Mouse (Mus musculus): ENCODE measurements around the gene Ccser1.
"Not testable (repeated sequence)": the region's sequence is repeated elsewhere in the genome, so short reads cannot be mapped to it uniquely, and the experiment has no call there.

Gene Ccser1

DNA sequence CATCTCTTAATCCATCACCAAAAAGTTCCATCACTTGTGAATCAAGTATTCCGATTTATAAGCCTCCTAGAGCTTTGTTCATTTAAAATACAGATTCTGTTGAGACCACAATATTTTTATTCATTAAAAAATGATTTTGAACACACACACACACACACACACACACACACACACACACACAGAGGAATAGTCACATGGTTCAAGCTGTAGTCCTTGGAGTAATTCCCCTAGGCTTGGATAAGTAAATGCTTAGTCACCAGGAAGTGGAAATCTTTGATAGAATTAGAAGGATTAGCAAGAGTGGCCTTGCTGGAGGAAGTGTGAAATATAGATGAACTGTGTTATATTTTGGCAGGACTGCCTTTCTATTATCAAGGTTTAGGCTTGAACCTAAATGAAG lies 756.5 kb downstream of the Ccser1 start:
- peak; percentile 39 for DNase-seq (ENCODE audit: extremely low read depth, insufficient read length, low spot score)

DNA sequence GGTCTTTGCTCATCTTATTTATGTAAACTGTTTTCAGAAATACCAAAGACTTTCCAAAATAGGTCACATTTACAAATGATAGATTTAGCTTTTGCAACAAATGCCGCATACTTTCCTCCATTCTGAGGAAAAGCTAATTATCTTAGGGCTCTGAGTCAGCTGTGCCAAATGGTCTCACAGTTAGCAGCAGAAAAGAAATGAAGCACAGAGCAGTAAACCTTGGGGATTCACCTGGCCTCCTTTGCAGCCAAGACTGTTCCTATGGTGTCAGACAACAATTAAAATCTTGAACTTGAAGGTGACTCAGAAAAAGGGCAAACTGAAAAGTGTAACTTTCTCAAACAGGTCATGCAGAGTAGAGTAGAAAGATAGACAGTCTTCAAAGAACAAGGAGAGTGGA lies 759.1 kb downstream of the Ccser1 start:
- DNase-seq (ENCODE audit: extremely low read depth, insufficient read length, low spot score) = no peak

DNA sequence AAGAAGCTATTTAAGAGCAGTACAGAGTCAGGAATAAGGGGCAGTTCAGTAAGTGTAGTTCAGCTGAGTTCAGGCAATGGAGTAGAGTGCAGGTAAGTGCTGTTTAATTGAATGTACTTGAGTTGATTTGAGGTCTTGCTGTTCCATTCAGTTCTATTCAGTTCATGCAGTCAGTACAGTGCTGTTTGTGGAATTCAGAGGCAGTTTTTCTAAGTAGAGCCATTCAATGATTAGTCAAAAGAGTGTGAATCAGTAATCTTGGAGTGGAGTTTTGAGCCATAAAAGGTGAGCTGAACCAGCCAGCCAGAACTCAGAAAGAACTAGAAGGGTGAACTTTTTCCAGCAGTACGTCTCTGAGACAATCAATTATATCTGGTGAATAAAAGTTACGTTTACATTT lies 773.6 kb downstream of the Ccser1 start:
- no peak for DNase-seq (ENCODE audit: extremely low read depth, insufficient read length, low spot score)

DNA sequence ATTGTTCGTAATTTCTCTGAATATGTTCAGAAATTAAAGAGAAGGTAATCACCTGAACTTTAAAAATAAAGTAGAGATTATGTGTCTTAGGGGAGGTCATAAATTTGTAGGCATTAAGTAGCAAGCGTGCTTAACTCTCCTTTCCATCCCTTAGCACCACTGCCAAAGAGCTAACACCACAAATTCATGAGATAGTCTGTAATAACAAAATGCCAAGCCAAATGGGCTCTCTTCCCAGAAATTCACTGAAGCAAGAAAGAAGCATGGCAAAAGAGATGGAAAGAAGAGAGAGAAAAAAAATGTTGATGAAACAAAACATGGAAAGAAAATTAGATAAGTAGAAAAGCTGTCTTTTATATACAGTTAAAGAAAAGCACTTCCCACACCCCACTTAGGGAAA lies 796.8 kb downstream of the Ccser1 start:
- peak; percentile 47 for DNase-seq (ENCODE audit: extremely low read depth, insufficient read length, low spot score)

DNA sequence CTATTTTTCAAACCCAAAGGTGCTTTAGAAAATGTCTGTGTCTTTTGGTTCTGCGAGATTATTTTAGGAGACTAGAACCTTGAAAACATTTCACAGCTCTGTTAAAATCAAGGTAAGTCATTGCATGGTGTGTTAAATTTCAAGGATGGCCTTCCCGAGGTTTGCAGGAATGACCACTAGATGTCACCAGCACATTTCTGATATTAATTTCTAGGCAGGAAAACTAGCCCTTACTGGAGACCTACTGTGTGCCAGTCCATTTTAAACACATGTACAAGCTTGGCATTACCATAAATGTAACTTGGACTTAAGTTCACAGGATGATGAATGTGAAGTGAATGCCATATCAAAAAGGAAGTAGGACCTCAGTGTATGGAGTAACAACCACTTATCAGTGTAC lies 798.3 kb downstream of the Ccser1 start:
- no peak for DNase-seq (ENCODE audit: extremely low read depth, insufficient read length, low spot score)

DNA sequence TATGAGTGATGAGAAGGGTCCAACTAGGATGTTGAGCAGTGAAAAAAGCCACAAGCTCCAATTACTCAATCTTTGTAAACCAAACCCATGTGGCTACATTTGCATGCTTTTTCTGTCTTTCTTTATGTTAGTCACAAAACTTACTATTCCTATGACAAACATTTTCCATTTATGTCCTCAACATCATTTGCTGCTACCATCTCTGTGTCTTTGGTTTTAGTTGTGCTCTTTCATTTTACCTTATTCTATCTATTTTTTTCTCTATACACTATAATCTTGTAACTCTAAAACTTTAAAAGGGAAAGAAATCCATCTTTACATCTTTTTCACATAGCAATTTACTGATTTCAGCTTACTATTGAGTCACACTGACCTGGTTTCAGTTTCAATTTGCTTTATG lies 834.2 kb downstream of the Ccser1 start:
- no peak for DNase-seq (ENCODE audit: extremely low read depth, insufficient read length, low spot score)

DNA sequence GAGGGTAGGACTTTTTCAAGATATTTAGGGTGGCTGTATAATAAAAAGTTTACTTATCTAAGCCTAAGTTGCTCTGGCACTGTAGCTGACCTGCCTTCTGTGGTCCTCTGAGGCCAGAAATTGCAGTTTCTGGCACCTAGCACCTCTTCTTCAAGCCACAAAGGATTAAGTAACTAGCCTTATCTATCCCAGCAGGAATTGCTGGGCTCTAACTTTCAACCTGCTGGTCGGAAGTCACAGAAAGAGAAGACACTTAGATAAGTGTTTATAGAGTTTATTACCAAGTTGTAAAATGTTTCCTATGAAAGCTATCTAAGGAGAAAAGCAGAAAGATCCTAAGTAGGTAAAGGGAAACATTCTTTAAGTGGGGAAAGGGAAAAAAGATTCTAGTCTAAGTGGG lies 864.3 kb downstream of the Ccser1 start:
- no peak for DNase-seq (ENCODE audit: extremely low read depth, insufficient read length, low spot score)

DNA sequence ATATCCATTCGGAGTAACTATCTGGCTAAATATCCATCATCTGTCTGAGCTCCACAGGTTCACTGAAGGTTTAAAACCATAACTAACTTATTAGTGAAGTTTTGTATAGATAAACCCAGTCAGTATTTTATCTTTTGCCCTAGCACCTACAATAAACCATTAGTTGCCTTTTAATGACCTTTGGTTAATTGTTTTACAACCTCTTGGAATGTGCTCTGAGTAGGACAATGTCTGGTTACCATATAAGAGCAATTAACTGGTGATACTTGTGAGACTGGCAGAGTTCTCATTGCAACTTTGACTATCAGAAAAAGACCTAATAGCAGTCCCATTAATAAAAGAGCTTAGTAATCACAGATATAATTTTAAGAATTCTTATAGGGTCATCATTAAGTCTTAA lies 864.9 kb downstream of the Ccser1 start:
- DNase-seq (ENCODE audit: extremely low read depth, insufficient read length, low spot score) = not testable (repeated sequence)

DNA sequence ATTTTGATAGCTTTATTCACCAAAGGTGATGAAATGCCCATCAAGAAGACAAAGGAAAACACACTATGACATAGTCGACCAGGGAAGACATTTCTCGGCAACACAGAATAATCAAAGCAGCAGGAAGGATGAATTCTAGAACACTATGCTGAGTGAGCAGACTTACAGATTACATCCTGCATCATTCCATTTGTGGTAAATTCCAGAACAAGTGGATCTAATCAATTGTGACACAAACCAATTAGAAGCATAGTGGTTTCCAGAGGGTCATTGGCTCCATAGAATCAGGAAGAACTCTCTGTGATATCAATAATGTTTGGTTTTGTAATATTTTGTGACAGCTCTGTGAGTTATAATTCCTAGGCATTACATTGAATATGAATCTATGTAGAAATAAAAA lies 875.2 kb downstream of the Ccser1 start:
- no peak for DNase-seq (ENCODE audit: extremely low read depth, insufficient read length, low spot score)

DNA sequence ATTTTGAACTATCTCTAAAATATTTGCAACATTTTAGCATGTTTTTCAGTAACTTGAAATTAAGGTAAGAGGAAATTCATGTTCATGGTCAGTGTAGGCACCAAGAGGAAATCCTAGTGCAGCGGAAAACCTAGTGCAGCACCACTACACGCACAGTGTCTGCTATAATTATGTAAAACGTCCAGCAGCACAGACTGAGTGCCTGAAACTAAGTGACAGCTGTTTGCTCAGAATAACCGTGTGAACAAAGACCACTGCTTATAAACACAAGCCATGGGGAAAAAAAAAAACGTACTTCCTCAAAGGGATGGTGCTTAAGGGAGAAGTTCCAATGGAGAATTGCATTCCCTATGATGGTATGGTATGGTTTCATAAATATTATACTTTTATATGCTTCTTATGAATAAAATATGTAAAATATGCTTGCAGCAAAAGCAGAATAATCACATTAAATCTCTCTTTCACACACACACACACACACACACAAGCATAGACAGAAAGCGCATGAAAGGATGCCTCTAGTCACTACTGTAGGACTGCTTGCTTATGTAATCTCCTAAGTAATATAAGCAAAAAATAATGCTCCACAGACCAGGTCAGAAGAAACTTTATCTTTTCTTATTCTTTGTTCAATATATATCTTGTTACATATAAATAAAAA lies 886.4 kb downstream of the Ccser1 start:
- DNase-seq (ENCODE audit: extremely low read depth, insufficient read length, low spot score) = no peak

DNA sequence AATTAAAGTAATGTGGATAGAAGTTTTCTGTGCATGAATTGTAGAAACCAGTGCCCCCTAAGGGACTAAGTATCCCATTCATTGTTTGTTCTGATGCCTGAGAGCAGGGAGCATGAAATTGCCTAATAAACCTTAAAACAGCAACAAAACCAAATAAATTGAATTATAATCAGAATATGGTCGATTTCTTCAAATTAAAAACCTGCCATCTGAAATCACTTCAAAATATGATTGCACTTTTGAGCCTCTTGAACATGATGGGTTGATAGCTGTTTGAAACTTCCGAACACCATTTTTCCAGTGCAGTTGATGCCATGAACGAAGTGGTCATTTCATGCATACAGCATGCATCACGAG lies 886.9 kb downstream of the Ccser1 start:
- DNase-seq (ENCODE audit: extremely low read depth, insufficient read length, low spot score) = no peak

DNA sequence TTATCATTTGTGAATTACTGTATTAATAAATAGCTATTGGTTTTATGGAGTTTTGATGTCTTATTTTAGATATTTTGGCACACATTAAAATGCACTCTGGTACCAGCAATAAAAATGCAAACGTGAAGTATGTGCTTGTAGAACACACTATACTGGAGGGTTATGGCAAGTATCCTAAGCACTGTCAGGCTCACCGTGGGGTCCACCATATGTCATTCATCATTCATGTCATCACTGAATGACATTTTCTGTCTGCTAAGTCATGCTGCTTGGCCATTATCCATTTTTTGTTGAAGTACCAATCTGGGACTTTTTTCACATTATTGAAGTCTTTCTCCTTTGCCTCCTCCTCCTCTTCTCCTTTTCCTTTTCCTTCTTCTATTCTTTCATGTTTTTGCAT lies 925.3 kb downstream of the Ccser1 start:
- no peak for DNase-seq (ENCODE audit: extremely low read depth, insufficient read length, low spot score)

DNA sequence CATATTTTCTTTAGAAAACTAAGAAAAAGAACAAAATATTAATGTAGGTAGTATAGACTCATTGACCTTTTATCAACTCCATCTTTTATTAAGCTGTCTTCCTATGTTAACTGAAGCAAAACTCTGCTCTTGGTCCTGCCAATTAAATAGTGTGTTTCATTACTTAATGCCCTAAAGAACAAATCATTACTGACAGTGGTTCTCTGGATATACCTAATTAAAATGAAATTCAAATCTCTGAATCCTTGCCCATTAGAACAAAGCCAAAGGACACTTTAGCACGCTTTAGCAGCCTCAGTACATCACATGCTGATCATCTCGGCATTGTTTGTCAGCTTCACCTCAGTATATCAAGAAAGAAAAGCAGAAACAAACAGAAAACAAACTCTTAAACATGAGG lies 952.4 kb downstream of the Ccser1 start:
- no peak for DNase-seq (ENCODE audit: extremely low read depth, insufficient read length, low spot score)

DNA sequence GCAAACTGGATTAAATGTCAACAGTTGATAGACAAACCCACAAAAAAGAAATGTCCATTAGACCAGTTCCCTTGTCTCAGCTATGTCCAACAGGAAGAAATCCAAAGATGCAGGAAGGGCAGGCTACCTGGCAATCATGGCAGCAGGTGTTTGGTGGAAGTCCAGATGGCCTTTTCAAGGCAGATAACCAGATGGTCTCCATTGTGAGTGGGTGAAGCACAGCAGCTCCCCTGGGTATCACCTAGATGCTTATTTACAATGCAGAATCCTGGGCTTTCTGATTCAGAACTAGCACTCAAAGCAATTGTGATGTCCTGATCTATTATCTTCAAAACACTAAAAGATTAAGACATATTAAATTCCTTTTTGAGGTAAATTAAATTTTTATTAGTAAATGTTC lies 980.2 kb downstream of the Ccser1 start:
- no peak for DNase-seq (ENCODE audit: extremely low read depth, insufficient read length, low spot score)

DNA sequence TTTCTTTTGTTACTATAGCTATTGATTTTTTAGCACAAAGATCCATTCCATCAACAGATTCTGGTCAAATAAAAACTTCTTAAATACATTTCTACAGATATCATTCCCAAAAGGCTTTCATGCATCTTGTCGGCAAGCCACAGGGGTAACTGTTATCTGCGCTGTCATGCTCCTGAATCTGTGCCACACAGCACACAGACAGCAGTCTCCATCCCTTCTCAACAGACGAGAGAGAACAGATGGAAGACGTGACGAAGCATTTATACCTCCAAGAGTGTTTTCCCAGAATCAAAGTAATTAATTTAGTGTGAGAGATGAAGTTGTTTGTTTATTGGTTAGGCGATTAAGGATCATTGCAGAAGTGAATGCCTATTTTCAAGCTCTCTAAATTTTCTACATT lies 982.5 kb downstream of the Ccser1 start:
- no peak for DNase-seq (ENCODE audit: extremely low read depth, insufficient read length, low spot score)

DNA sequence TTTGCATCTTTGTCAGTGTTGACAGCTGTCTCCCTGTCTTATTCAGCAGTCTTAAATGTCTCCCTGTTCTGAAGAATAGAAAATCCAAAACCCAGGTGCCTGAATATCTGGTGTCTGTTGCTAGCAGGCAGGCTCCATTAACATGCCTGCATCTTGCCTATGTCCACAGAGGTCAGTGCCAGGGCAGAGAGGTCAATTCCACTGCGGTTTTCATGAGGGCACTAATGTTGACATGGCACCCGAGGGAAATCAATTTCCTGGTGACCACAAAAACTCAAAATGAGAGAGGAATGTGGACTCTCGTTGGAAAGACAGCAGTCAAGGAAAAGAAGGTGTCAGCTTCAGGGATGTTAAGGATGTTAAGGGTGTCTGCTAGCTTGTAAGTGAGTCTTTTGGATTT lies 983.7 kb downstream of the Ccser1 start:
- DNase-seq (ENCODE audit: extremely low read depth, insufficient read length, low spot score) = no peak

DNA sequence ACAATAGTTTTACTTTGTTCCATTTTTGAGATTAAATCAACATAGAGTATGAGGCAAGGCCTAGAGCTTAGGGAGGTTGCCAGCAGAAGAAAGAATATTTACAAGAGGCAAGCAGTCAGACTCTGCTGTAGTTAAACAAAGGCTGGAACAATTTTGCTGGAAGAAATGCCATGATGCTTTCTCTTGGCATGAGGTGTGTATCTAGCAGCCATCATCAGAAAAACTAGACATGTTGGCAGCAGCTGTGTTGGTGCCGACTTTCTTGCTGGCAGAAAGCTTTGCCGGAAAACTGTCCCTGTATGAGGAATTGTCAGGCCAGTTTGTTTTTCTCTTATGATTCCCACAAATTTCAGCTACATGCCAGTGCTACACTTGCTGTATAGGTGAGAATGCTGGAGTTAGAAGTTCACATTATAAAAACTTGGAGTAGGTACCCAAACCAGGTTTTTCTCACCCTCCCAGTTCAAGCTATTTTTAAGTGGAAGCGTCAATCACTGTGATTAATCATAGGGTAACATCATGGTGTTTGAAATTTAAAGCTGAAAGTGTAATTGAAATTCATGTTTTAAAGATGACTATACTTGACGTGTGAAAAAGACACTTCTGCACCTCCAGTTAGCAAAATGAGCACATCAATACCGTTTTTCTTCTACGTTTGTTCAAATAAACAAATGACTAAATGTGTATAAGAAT lies 1016.5 kb downstream of the Ccser1 start:
- DNase-seq (ENCODE audit: extremely low read depth, insufficient read length, low spot score) = no peak

DNA sequence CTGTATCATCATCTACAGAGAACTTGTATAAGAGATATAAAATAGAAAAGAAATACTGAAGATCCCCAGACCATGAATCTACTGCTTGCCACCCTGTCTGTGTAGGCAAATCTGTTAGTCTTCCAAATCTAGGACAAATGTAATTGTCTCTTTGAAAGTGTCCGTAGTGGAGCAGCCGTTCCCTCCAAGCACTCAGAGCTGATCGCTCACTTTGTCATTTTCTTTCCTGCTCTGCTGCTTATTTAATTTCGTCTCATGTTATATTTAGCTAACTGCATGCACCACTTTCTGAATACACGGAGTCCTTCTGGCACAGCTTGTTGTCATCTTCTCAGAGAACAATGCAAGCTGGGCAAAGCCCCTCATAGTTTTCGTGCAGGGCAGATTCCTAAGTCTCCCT lies 1018.6 kb downstream of the Ccser1 start:
- DNase-seq (ENCODE audit: extremely low read depth, insufficient read length, low spot score) = no peak

DNA sequence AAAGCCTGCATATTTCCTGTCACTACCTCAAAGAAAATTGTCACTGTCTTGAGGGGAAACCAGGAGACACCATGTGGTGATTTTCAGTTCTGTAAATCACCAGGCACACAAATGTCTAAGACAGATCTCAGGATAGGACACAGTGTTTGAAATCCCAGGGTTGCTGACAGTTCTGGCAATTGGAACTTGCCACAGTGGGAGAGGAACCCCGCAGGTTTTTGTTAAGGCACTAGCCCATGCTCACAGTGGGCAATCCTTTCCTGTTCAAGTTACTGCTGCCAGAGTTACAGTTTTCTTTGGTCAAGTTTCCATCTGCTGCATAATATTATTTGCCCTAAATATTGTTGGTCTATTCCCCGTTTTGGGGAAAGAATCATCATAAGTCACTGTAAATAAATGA lies 1024.9 kb downstream of the Ccser1 start:
- DNase-seq (ENCODE audit: extremely low read depth, insufficient read length, low spot score) = no peak

DNA sequence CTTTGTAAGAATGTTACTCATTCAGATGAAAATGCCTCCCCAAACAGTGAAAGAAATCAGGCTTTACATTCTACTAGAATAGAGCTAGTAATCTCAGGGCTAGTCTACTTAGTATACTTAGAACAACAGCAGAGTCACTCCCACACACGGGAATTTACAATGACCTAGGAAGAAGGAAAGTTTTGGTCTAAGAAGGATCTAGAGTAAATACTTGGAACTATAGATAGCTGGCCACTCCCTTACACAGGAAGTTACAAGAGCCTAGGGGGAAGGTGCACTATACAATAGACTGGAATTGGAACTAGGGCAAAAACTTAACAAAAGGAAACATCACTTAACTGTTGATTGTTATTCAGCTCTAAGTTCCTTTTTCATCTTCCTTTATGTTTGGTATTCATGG lies 1041.7 kb downstream of the Ccser1 start:
- DNase-seq (ENCODE audit: extremely low read depth, insufficient read length, low spot score) = no peak

DNA sequence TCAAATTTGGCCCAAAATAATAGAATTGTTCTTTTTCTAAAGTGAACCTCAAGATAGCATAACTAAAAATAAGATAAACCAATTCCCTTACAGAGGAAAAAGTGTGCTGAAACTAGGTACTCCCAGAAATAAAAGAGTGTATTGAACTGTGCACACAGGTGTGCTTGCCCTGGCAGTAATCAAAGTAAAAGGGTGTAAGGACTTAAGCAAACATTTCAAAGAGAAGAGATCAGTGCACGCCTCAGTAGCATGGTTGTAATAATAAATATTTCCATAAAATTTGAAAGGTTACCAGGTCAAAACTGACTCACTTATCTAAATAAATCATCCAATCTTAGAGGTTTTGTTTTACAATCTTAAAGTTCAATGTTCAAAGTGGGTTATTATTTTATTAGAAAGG lies 1083.8 kb downstream of the Ccser1 start:
- no peak for DNase-seq (ENCODE audit: extremely low read depth, insufficient read length, low spot score)

DNA sequence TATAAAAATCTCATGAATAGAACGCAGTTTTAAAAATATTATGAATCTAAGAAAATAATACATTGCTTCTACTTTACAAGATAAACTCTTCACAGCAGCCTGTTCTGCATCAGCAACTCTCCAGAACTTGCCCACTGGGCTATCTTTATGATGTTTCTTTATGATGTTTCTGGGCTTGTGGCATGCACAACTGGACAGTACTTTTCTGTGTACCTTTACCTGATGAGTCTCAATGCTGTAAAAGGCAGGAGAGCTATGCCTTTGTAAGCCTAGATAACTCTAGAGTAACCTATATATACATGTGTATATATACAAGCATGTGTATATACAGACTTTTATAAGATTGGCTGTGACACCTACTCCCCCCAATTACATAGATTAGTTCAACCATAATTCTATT lies 1084.4 kb downstream of the Ccser1 start:
- no peak for DNase-seq (ENCODE audit: extremely low read depth, insufficient read length, low spot score)

DNA sequence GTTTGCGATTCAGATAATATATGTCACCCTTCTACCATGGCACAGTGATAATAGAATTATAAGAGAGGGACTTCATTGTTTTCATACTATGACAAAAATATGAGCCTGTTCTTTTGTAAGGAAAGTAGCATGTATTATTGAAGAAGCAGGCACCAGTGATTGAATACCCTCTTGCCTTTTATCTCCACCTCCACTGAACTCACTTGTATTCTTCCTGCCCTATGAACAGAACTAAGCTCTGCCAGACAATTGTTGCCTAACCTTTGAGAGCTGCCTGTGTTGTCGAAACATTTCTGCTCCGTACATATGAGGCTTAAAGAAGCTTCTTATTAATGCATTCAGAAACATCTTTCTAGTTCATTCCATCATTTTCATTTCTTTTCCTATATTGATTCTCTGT lies 1101.1 kb downstream of the Ccser1 start:
- DNase-seq (ENCODE audit: extremely low read depth, insufficient read length, low spot score) = no peak

All from 3134 (cell line).